Mouse (Mus musculus): ENCODE data around the gene Ispd. TPM values are rescaled to one million over a fixed set of nuclear protein-coding genes. Genes with fewer than 3 reads are reported as not detected.

Ispd gene
- total RNA-seq, 1 experiment = 1.7 TPM

DNA sequence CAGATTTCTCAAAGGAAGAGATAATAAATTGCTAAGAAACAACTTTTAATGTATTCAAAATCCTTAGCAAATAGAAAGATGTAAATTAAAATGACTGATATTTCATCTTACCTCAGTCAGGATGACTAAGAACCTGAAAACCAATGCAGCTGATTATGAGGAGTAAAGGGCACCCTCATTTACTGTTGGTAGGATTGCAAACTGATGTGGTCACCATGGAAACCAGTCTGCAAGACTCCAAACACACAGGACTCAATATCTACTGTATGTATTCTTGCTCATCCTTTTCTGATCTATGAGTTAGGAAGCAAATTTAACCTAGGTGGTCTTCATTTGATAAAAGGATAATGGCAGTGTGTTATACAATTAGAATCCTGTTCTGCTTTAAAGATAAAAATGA is 246.0 kb downstream of the Ispd start:
- H3K9me3 ChIP-seq (ENCODE audit: control insufficient read depth, insufficient read depth, low read depth, low read length) = no peaks in the 10 kb centered on the region
- H3K27ac ChIP-seq (ENCODE audit: insufficient read depth, low read depth, low read length, poor library complexity, severe bottlenecking) = no peak overlapping the region
- no peaks in the 10 kb centered on the region for H3K36me3 ChIP-seq (ENCODE audit: control insufficient read depth, insufficient read depth, low read length, poor library complexity, severe bottlenecking)
- no peak overlapping the region for H3K4me3 ChIP-seq (ENCODE audit: insufficient read depth in 1 of 2, low read depth in 1 of 2, low read length in 2 of 2, poor library complexity in 1 of 2, severe bottlenecking in 1 of 2)
- TF ChIP-seq ZNF384 (IDR thresholded peaks at IDR 0.05; ENCODE audit: low read depth, low read length) (no peak), MAFK (IDR thresholded peaks at IDR 0.05; ENCODE audit: insufficient read depth, low read depth, low read length) (no peak), HCFC1 (IDR thresholded peaks at IDR 0.05; ENCODE audit: borderline replicate concordance, insufficient read depth, low read length) (no peak), CHD2 (IDR thresholded peaks at IDR 0.05; ENCODE audit: low read depth, low read length) (no peak)
- H3K9ac ChIP-seq (ENCODE audit: insufficient read depth, low read depth, low read length, poor library complexity, severe bottlenecking) = no peak overlapping the region
- in situ Hi-C loops (cut with MboI; ENCODE audit: low sequenced_read_pairs in 2 of 2, unreplicated experiment in 2 of 2) = no loop called here
- DNase-seq (ENCODE audit: low read depth, low spot score) = no peak
- H3K4me1 ChIP-seq (ENCODE audit: control insufficient read depth in 2 of 2, insufficient read depth in 2 of 2, low read length in 2 of 2, poor library complexity in 1 of 2) = no peaks in the 10 kb centered on the region

DNA sequence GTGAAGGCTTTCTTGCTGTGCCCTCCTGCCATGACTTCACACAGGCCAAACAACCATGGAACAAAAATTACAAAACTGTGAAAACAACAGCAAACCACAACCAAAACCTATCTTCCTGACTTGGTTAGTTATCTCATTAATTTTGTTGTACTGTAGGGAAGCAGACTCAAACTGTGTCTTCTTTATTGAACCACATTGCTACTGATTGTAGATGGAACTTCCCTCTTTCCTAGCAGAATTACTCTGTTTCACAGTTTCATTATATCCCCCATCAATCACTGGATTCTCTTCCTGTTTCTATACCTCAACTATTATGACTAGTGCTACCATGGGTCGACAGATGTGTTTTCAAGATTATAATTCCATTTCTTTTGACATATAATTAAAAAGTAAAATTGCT is 251.2 kb downstream of the Ispd start:
- Histone ChIP-seq H3K9ac (ENCODE audit: insufficient read depth, low read depth, low read length, poor library complexity, severe bottlenecking) (no peak overlapping the region), H3K9me3 (ENCODE audit: control insufficient read depth, insufficient read depth, low read depth, low read length) (no peaks in the 10 kb centered on the region), H3K36me3 (ENCODE audit: control insufficient read depth, insufficient read depth, low read length, poor library complexity, severe bottlenecking) (no peaks in the 10 kb centered on the region), H3K4me3 (ENCODE audit: insufficient read depth in 1 of 2, low read depth in 1 of 2, low read length in 2 of 2, poor library complexity in 1 of 2, severe bottlenecking in 1 of 2) (no peak overlapping the region), H3K27ac (ENCODE audit: insufficient read depth, low read depth, low read length, poor library complexity, severe bottlenecking) (no peak overlapping the region), H3K4me1 (ENCODE audit: control insufficient read depth in 2 of 2, insufficient read depth in 2 of 2, low read length in 2 of 2, poor library complexity in 1 of 2) (no peaks in the 10 kb centered on the region)
- no peak for DNase-seq (ENCODE audit: low read depth, low spot score)
- TF ChIP-seq ZC3H11A (IDR thresholded peaks at IDR 0.05; ENCODE audit: borderline replicate concordance, low read depth, low read length) (no peak), MAFK (IDR thresholded peaks at IDR 0.05; ENCODE audit: insufficient read depth, low read depth, low read length) (no peak), CHD2 (IDR thresholded peaks at IDR 0.05; ENCODE audit: low read depth, low read length) (no peak), ZNF384 (IDR thresholded peaks at IDR 0.05; ENCODE audit: low read depth, low read length) (no peak), HCFC1 (IDR thresholded peaks at IDR 0.05; ENCODE audit: borderline replicate concordance, insufficient read depth, low read length) (no peak)
- in situ Hi-C loops (cut with MboI; ENCODE audit: low sequenced_read_pairs in 2 of 2, unreplicated experiment in 2 of 2) = no loop called here

DNA sequence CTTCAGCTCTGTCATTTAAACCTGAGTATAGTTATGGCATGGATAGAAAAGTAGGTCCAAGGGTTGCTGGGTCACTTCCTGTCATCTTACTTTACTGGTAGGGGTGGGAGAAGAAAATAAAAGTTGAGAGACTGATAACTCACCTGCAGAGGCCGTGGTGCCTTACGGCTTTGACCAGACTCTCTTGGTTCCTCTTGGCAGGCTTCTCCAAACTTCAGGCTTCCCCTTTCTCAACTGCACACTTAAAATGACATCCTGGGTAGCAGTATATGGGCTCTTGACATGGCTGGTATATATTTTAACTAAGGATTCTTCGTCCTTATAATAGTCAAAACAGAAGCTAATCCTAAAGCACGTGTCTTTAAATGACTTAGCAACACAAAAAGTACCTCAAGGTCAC is 266.3 kb downstream of the Ispd start:
- no peak for TF ChIP-seq MAFK (IDR thresholded peaks at IDR 0.05; ENCODE audit: insufficient read depth, low read depth, low read length)
- TF ChIP-seq ZC3H11A (IDR thresholded peaks at IDR 0.05; ENCODE audit: borderline replicate concordance, low read depth, low read length) = no peak
- no peak for TF ChIP-seq ZNF384 (IDR thresholded peaks at IDR 0.05; ENCODE audit: low read depth, low read length)
- TF ChIP-seq HCFC1 (IDR thresholded peaks at IDR 0.05; ENCODE audit: borderline replicate concordance, insufficient read depth, low read length) = no peak
- TF ChIP-seq CHD2 (IDR thresholded peaks at IDR 0.05; ENCODE audit: low read depth, low read length) = no peak
- in situ Hi-C loops (cut with MboI; ENCODE audit: low sequenced_read_pairs in 2 of 2, unreplicated experiment in 2 of 2) = no loop called here
- no peak overlapping the region for H3K9ac ChIP-seq (ENCODE audit: insufficient read depth, low read depth, low read length, poor library complexity, severe bottlenecking)
- no peak overlapping the region for H3K27ac ChIP-seq (ENCODE audit: insufficient read depth, low read depth, low read length, poor library complexity, severe bottlenecking)
- H3K36me3 ChIP-seq (ENCODE audit: control insufficient read depth, insufficient read depth, low read length, poor library complexity, severe bottlenecking) = no peaks in the 10 kb centered on the region
- H3K9me3 ChIP-seq (ENCODE audit: control insufficient read depth, insufficient read depth, low read depth, low read length) = no peaks in the 10 kb centered on the region
- no peaks in the 10 kb centered on the region for H3K4me1 ChIP-seq (ENCODE audit: control insufficient read depth in 2 of 2, insufficient read depth in 2 of 2, low read length in 2 of 2, poor library complexity in 1 of 2)
- H3K4me3 ChIP-seq (ENCODE audit: insufficient read depth in 1 of 2, low read depth in 1 of 2, low read length in 2 of 2, poor library complexity in 1 of 2, severe bottlenecking in 1 of 2) = no peak overlapping the region
- no peak for DNase-seq (ENCODE audit: low read depth, low spot score)

DNA sequence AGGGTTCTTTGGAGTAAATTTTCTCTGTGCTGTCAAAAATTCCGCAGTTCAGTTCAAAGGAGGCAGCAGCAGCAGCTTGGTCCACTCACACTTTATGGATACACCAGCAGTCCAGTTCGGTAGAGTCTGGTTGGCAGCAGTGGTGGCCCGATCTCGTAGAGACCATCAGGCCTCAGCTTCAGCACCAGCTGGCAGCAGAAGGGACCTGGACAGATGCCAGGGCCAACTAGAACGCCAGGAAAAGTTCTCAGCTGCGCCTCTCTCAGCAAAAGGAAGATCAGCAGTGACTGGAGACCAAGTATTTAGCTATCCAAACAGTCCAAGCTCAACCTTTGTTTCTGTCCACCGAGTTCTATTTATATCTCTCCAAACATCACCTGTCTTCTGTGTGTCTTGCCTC is 281.2 kb downstream of the Ispd start:
- Histone ChIP-seq H3K4me1 (ENCODE audit: control insufficient read depth in 2 of 2, insufficient read depth in 2 of 2, low read length in 2 of 2, poor library complexity in 1 of 2) (no peaks in the 10 kb centered on the region), H3K4me3 (ENCODE audit: insufficient read depth in 1 of 2, low read depth in 1 of 2, low read length in 2 of 2, poor library complexity in 1 of 2, severe bottlenecking in 1 of 2) (no peak overlapping the region), H3K36me3 (ENCODE audit: control insufficient read depth, insufficient read depth, low read length, poor library complexity, severe bottlenecking) (no peaks in the 10 kb centered on the region), H3K27ac (ENCODE audit: insufficient read depth, low read depth, low read length, poor library complexity, severe bottlenecking) (no peak overlapping the region), H3K9me3 (ENCODE audit: control insufficient read depth, insufficient read depth, low read depth, low read length) (no peaks in the 10 kb centered on the region), H3K9ac (ENCODE audit: insufficient read depth, low read depth, low read length, poor library complexity, severe bottlenecking) (no peak overlapping the region)
- in situ Hi-C loops (cut with MboI; ENCODE audit: low sequenced_read_pairs in 2 of 2, unreplicated experiment in 2 of 2) = loop anchor here in 1 of 2 experiments (25.0 kb wide), 1 partner anchor 450 kb away; no protein-coding TSS in a partner anchor
- no peak for TF ChIP-seq MAFK (IDR thresholded peaks at IDR 0.05; ENCODE audit: insufficient read depth, low read depth, low read length)
- no peak for TF ChIP-seq CHD2 (IDR thresholded peaks at IDR 0.05; ENCODE audit: low read depth, low read length)
- TF ChIP-seq ZNF384 (IDR thresholded peaks at IDR 0.05; ENCODE audit: low read depth, low read length) = no peak
- TF ChIP-seq ZC3H11A (IDR thresholded peaks at IDR 0.05; ENCODE audit: borderline replicate concordance, low read depth, low read length) = no peak
- TF ChIP-seq HCFC1 (IDR thresholded peaks at IDR 0.05; ENCODE audit: borderline replicate concordance, insufficient read depth, low read length) = no peak
- no peak for DNase-seq (ENCODE audit: low read depth, low spot score)

DNA sequence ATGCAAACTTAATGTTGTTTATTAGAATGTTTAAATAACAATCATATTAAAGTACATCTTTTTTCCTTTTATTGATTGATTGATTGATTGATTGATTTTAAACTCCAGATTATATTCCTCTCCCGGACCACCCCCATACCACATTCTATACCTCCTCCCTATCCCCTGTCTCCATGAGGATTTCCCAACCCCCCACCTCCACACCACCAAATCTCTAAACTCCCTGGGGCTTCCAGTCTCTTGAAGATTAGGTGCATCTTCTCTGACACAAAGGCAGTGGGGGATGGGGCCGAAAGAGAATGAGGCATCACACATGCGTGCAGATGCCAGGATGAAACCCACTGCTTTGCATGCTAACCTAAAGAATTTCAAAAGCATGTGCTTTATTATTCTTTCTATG is 283.5 kb downstream of the Ispd start:
- H3K9me3 ChIP-seq (ENCODE audit: control insufficient read depth, insufficient read depth, low read depth, low read length) = no peaks in the 10 kb centered on the region
- in situ Hi-C loops (cut with MboI; ENCODE audit: low sequenced_read_pairs in 2 of 2, unreplicated experiment in 2 of 2) = loop anchor here in 1 of 2 experiments (25.0 kb wide), 1 partner anchor 452 kb away; no protein-coding TSS in a partner anchor
- H3K9ac ChIP-seq (ENCODE audit: insufficient read depth, low read depth, low read length, poor library complexity, severe bottlenecking) = no peak overlapping the region
- no peaks in the 10 kb centered on the region for H3K4me1 ChIP-seq (ENCODE audit: control insufficient read depth in 2 of 2, insufficient read depth in 2 of 2, low read length in 2 of 2, poor library complexity in 1 of 2)
- no peaks in the 10 kb centered on the region for H3K36me3 ChIP-seq (ENCODE audit: control insufficient read depth, insufficient read depth, low read length, poor library complexity, severe bottlenecking)
- H3K27ac ChIP-seq (ENCODE audit: insufficient read depth, low read depth, low read length, poor library complexity, severe bottlenecking) = no peak overlapping the region
- TF ChIP-seq CHD2 (IDR thresholded peaks at IDR 0.05; ENCODE audit: low read depth, low read length) = no peak
- no peak for TF ChIP-seq HCFC1 (IDR thresholded peaks at IDR 0.05; ENCODE audit: borderline replicate concordance, insufficient read depth, low read length)
- TF ChIP-seq ZC3H11A (IDR thresholded peaks at IDR 0.05; ENCODE audit: borderline replicate concordance, low read depth, low read length) = no peak
- TF ChIP-seq ZNF384 (IDR thresholded peaks at IDR 0.05; ENCODE audit: low read depth, low read length) = no peak
- TF ChIP-seq MAFK (IDR thresholded peaks at IDR 0.05; ENCODE audit: insufficient read depth, low read depth, low read length) = no peak
- no peak overlapping the region for H3K4me3 ChIP-seq (ENCODE audit: insufficient read depth in 1 of 2, low read depth in 1 of 2, low read length in 2 of 2, poor library complexity in 1 of 2, severe bottlenecking in 1 of 2)
- no peak for DNase-seq (ENCODE audit: low read depth, low spot score)
